ENCODE assay signal across 9 mouse cellular contexts in genomic region chr7:112502050-112502809, GRCm38 (mm10).
A peak's percentile ranks its signal among the peaks of the same experiment; 100 is the strongest.
DNase-seq lines count a peak whose midpoint lies in the region; ATAC-seq lines count a peak whose summit lies in the region.
"Had no signal": no experiment of that assay in that cellular context is flagged by ENCODE, and none has a peak within 500 bp of the region (broad histone marks: within the 10 kb centered on the region; RNA-seq: fewer than 3 reads in every experiment).

No protein-coding gene starts in this region.

- ATAC-seq in midbrain, embryonic 14.5 days (ENCODE audit: low FRiP score, low TSS enrichment) = no peak

- peak overlapping the region; percentile 30 for H3K4me3 ChIP-seq in brown adipose tissue, adult 24 weeks (ENCODE audit: insufficient read depth, low read depth, low read length)
- H3K4me3 ChIP-seq in midbrain, embryonic 14.5 days (replicated peaks; ENCODE audit: low read depth, low read length) = no peak overlapping the region
- H3K4me3 ChIP-seq: liver, embryonic 13.5 days had no signal

- no peaks in the 10 kb centered on the region for H3K27me3 ChIP-seq in midbrain, embryonic 14.5 days (ENCODE audit: control insufficient read depth, insufficient read depth, low read length)
- H3K27me3 ChIP-seq: liver, embryonic 13.5 days had no signal

- peak overlapping the region; percentile 28 for H3K4me2 ChIP-seq in midbrain, embryonic 14.5 days (ENCODE audit: low read length)
- H3K4me2 ChIP-seq: liver, embryonic 13.5 days had no signal

- intact Hi-C loops in left cerebral cortex, postnatal 10 days (cut with DNase I) = no loop called here
- intact Hi-C loops in left cerebral cortex, postnatal 36 days (cut with DNase I) = no loop called here
- intact Hi-C loops in heart, postnatal 14 days (cut with DNase I) = no loop called here

- no peaks in the 10 kb centered on the region for H3K36me3 ChIP-seq in midbrain, embryonic 14.5 days (ENCODE audit: control insufficient read depth, insufficient read depth, low read length)
- H3K36me3 ChIP-seq: liver, embryonic 13.5 days had no signal

- H3K9me3 ChIP-seq in midbrain, embryonic 14.5 days (ENCODE audit: control insufficient read depth, low read length) = no peaks in the 10 kb centered on the region
- H3K9me3 ChIP-seq: liver, embryonic 13.5 days had no signal

- H3K9ac ChIP-seq in midbrain, embryonic 14.5 days (replicated peaks; ENCODE audit: low read length) = no peak overlapping the region
- H3K9ac ChIP-seq: liver, embryonic 13.5 days had no signal

- peaks cover 34% of the 10 kb centered on the region for H3K4me1 ChIP-seq in brown adipose tissue, adult 24 weeks (ENCODE audit: control insufficient read depth, insufficient read depth, insufficient read length, low read length)
- peaks cover 13% of the 10 kb centered on the region; the same call in 1 of the 2 replicates for H3K4me1 ChIP-seq in midbrain, embryonic 14.5 days (ENCODE audit: control insufficient read depth, insufficient read depth, low read length)

- 28% methylated on average over 18 of the region's 18 CpGs for WGBS in midbrain, embryonic 14.5 days

- peak; percentile 25 to 40 for DNase-seq in left cerebral cortex, postnatal 10 days (ENCODE audit: extremely low spot score in 1 of 2, low spot score in 2 of 2)
- DNase-seq in left cerebral cortex, postnatal 36 days (ENCODE audit: low spot score in 2 of 2) = no peak
- peak; percentile 23 to 38 for DNase-seq in heart, postnatal 14 days
- peak; percentile 68 for DNase-seq in midbrain, embryonic 14.5 days
- no peak for DNase-seq in cerebellum, adult 18-20 months
- no peak for DNase-seq in urinary bladder, postnatal 10 days (ENCODE audit: low spot score)
- DNase-seq in thymus, postnatal 10 days (ENCODE audit: low spot score in 2 of 2) = no peak
- DNase-seq: liver, embryonic 13.5 days had no signal

- H3K27ac ChIP-seq in brown adipose tissue, adult 24 weeks (replicated peaks; ENCODE audit: low read depth, low read length) = no peak overlapping the region
- H3K27ac ChIP-seq in midbrain, embryonic 14.5 days (replicated peaks; ENCODE audit: low read depth, low read length) = no peak overlapping the region
- H3K27ac ChIP-seq: liver, embryonic 13.5 days had no signal

Comparison
In these comparisons a context has a peak if more than half of its experiments do, and no peak if none do; other contexts are left out.
1. DNase-seq: peak in left cerebral cortex, postnatal 10 days (2 of 2), heart, postnatal 14 days (2 of 2) and midbrain, embryonic 14.5 days (single experiment); none in left cerebral cortex, postnatal 36 days (0 of 2), cerebellum, adult 18-20 months (0 of 2), urinary bladder, postnatal 10 days (single experiment) and thymus, postnatal 10 days (0 of 2).